Mouse (Mus musculus) ovary, postnatal 36 days (tissue): ENCODE results near the gene Crabp1.

Source experiments
- DNase-seq: peaks from one replicate; pipeline ENCODE4 v3.0.0; 2022; ENCODE audit warnings: low spot score, mixed read lengths

Crabp1 gene

GRCm38 (mm10) chr9:54770140-54770780 is 5.7 kb downstream of the Crabp1 start:
- DNase-seq = no peak

GRCm38 (mm10) chr9:54776451-54776982 is 12.0 kb downstream of the Crabp1 start:
- DNase-seq = no peak

- DNase-seq = no peak
Observed at GRCm38 (mm10) chr9:54779280-54779679, 14.7 kb downstream of the Crabp1 start.

GRCm38 (mm10) chr9:54782504-54782903 is 18.0 kb downstream of the Crabp1 start:
- DNase-seq = no peak

GRCm38 (mm10) chr9:54784003-54784402 is 19.5 kb downstream of the Crabp1 start:
- no peak for DNase-seq

GRCm38 (mm10) chr9:54785215-54785614 is 20.7 kb downstream of the Crabp1 start:
- DNase-seq = no peak

GRCm38 (mm10) chr9:54786083-54786482 is 21.5 kb downstream of the Crabp1 start:
- DNase-seq = no peak

- DNase-seq = no peak
Observed at GRCm38 (mm10) chr9:54787760-54788159, 23.2 kb downstream of the Crabp1 start.

- no peak for DNase-seq
Observed at GRCm38 (mm10) chr9:54790271-54790670, 25.7 kb downstream of the Crabp1 start.

GRCm38 (mm10) chr9:54801460-54801961 is 37.0 kb downstream of the Crabp1 start:
- DNase-seq = no peak

- no peak for DNase-seq
Observed at GRCm38 (mm10) chr9:54802749-54803679, 38.5 kb downstream of the Crabp1 start.

- DNase-seq = no peak
Observed at GRCm38 (mm10) chr9:54804351-54804750, 39.8 kb downstream of the Crabp1 start.

- DNase-seq = no peak
Observed at GRCm38 (mm10) chr9:54807761-54808160, 43.2 kb downstream of the Crabp1 start.

GRCm38 (mm10) chr9:54809953-54810352 is 45.4 kb downstream of the Crabp1 start:
- DNase-seq = no peak

- DNase-seq = no peak
Observed at GRCm38 (mm10) chr9:54816508-54817201, 52.1 kb downstream of the Crabp1 start.

GRCm38 (mm10) chr9:54821442-54822100 is 57.0 kb downstream of the Crabp1 start:
- peak; percentile 14 for DNase-seq
